Mouse (Mus musculus) cortical plate, adult 2 months (tissue): Measurements from ENCODE around the gene Ablim1. TPM values are rescaled to one million over a fixed set of nuclear protein-coding genes. Genes with fewer than 3 reads are reported as not detected.

Source experiments
- H3K27ac ChIP-seq: fragments of 200-500 bp; 2 replicates; pipeline ENCODE4 v1.5.1; 2012; ENCODE audit warnings: low read length, control low read depth, inconsistent platforms; ENCODE audit not compliant: insufficient read depth
- H3K4me1 ChIP-seq: fragments of 200-500 bp; 2 replicates; pipeline ENCODE4 v1.6.1; 2011; ENCODE audit warnings: low read length; ENCODE audit not compliant: control insufficient read depth, insufficient read depth
- H3K4me3 ChIP-seq: fragments of 200-500 bp; 2 replicates; pipeline ENCODE4 v1.5.1; 2011; ENCODE audit warnings: mild to moderate bottlenecking, low read length, control low read depth; ENCODE audit not compliant: insufficient read depth
- CTCF ChIP-seq: fragments of 200-500 bp; IDR thresholded peaks from 2 replicates; pipeline ENCODE4 v1.5.1; 2011; ENCODE audit warnings: mild to moderate bottlenecking, control low read depth, low read length; ENCODE audit not compliant: insufficient read depth; ENCODE audit errors: extremely low read depth
- POLR2A ChIP-seq: fragments of 200-500 bp; IDR thresholded peaks from 2 replicates; pipeline ENCODE4 v1.6.1; 2011; ENCODE audit warnings: mild to moderate bottlenecking, low read length, control low read depth; ENCODE audit not compliant: insufficient read depth; ENCODE audit errors: extremely low read depth
- polyA plus RNA-seq: library from polyadenylated mRNA; depleted of rRNA; stranded (reverse); fragments of >200 nt; gene quantifications from 2 replicates; pipeline ENCODE4 v1.2.3, GENCODE M21; 2012

The Ablim1 gene
- polyA plus RNA-seq, 1 experiment = 50.0 TPM

DNA sequence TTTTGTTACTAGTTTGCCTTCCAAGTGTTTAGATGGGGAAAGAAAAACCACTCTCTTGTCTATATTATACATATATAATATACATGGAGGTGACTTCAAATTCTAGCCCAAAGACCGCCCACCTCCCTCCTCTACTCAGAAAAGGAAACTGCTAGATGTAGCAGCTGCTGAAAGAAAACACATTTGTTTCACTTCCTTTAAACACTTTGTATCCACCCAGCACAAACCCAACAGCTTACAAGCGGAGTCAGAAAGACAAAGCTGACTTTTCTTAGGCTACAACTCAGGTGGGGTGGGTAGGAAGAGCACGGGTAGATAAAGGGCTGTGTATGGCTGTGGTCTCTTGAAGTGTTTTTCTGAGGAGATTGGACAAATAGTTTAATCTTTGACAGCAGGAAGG, 242.0 kb downstream of the Ablim1 start:
- H3K4me1 ChIP-seq = peaks cover 3% of the 10 kb centered on the region; the same call in 1 of the 2 replicates
- H3K27ac ChIP-seq = no peak overlapping the region
- no peak overlapping the region for H3K4me3 ChIP-seq
- no peak for TF ChIP-seq CTCF
- no peak for TF ChIP-seq POLR2A

DNA sequence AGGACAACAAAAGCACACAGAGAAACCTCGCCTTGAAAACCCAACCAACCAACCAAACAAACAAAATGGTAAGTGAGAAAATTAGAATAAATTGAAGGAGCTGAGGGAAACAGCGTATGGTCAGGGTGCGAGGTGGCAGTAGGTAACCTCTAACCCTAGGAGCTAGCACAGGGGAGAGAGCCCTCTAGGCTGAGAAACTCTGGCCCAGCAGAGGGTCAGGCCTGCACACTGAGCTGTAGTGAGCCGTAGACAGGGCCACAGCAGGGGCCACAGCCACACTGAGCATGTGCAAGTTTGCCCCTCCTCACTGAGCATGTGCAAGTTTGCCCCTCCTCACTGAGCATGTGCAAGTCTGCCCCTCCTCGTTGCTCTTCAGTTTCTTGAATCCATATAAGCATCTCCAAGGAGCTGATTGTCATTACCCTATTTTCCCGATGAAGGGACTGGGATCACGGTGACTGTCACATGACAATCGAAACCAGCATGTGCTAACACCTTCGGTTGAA, 247.6 kb downstream of the Ablim1 start:
- Histone ChIP-seq H3K4me3 (no peak overlapping the region), H3K27ac (no peak overlapping the region), H3K4me1 (no peaks in the 10 kb centered on the region)
- TF ChIP-seq CTCF = no peak
- TF ChIP-seq POLR2A = no peak

DNA sequence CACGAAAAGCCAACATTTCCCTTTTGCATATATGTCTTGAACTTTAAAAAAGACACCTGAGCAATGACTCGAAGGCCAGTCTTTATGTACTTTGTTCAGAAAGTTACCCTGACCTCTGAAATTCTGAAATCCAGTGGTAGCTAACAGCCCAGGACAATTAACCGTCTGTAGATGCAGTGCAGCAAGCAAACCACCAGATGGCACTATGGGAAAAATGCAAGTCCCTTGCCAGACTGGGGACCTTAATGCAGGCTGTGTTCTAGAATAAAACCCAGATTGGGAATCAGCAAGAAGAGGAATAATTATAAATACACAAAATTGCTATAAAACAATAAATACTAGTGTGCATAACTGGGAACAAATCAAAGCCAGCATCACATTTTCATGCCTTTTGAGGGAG, 248.4 kb downstream of the Ablim1 start:
- H3K4me1 ChIP-seq = no peaks in the 10 kb centered on the region
- no peak overlapping the region for H3K4me3 ChIP-seq
- no peak overlapping the region for H3K27ac ChIP-seq
- peak; percentile 87 for TF ChIP-seq CTCF
- TF ChIP-seq POLR2A = no peak

DNA sequence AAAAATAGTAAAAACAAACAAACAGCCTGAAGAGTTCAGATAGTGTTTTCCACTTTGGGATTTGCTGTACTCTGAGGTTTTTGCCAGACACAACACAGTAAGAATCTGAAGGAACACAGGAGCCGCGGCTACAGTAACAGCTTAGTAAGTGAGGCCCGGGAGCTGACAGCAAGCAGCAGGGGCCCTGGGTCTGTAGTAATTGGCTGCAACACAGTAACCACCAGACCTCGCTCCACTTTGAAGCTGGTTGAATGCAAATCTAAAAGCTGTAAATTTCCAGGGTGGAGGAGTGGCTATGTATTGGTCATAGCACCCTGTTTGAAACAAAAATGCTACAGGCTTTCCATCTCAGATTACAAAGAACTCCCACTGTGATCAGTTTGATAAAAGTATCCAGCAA, 252.0 kb downstream of the Ablim1 start:
- Histone ChIP-seq H3K4me3 (no peak overlapping the region), H3K27ac (no peak overlapping the region), H3K4me1 (no peaks in the 10 kb centered on the region)
- TF ChIP-seq POLR2A = no peak
- TF ChIP-seq CTCF = no peak

DNA sequence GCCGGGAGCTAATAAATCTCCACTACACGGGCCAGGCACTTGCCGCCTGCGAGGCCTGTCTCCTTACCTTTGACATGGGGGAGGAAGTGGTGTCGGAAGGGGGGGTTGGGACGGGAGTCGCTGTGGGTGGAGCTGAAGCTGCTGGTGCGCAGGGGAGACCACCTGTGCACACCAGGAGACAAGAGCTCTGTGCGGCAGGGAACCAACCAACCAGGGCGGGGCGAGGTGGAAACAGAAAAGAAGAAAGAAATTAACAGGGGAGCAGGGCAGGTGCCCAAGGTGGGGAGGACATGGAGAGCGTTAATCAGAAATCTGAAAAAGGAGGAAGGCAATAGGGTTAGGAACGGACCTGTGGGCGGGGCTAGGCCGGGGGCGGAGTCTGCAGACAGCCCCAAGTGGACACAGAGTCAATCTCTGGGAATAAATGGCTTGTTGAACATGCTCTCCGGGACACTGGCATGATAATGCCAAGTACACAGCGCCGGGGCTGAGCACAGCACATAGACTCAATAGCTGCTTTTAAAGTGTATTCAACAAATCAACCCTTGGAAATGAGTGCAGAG, 255.6 kb downstream of the Ablim1 start:
- Histone ChIP-seq H3K4me1 (no peaks in the 10 kb centered on the region; the same call in 1 of the 2 replicates), H3K4me3 (no peak overlapping the region), H3K27ac (no peak overlapping the region)
- TF ChIP-seq CTCF (no peak), POLR2A (no peak)

GRCm38 (mm10) chr19:57057568-57057967, 257.2 kb downstream of the Ablim1 start:
- TF ChIP-seq CTCF (no peak), POLR2A (no peak)
- Histone ChIP-seq H3K27ac (no peak overlapping the region), H3K4me3 (no peak overlapping the region), H3K4me1 (peaks cover 3% of the 10 kb centered on the region; the same call in 1 of the 2 replicates)

DNA sequence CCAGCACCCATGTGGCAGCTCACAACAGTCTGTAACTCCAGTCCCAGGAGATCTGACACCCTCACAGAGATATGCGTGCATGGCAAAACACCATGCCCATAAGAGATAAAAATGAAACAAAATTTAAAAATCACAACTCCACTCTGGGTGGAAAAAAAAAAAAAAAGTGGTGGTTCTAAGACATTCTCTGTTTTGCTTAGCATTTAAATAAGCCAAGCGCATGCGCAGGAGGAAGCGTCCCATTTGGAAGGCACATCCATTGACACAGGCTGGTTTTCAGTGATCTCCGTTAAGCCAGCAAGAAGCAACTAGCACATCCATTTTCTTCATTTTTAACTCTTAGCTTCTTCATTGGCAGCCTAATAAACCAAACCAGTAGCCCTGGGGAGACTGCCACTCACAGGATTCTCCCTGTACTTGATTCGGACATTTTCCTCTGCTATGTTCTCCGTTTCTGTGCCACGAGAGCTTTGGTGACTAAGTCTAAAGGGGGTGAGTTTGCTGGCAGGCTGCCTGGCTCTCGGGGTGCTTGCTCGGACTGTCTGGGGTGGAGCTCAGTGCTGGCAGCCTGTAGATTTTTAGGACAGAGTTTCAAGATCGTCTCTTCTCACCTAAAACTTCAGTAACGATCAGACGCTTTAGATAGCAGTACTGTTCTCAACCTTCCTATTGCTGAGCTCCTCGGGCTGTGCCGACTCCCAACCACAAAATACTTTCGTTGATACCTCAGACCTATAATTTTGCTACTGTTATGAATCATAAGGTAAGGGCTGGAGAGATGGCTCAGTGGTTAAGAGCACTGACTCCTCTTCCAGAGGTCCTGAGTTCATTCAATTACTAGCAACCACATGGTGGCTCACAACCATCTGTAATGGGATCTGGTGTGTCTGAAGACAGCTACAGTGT, 259.3 kb downstream of the Ablim1 start:
- Histone ChIP-seq H3K27ac (no peak overlapping the region), H3K4me3 (no peak overlapping the region), H3K4me1 (peaks cover 3% of the 10 kb centered on the region; the same call in 1 of the 2 replicates)
- TF ChIP-seq POLR2A (no peak), CTCF (no peak)

DNA sequence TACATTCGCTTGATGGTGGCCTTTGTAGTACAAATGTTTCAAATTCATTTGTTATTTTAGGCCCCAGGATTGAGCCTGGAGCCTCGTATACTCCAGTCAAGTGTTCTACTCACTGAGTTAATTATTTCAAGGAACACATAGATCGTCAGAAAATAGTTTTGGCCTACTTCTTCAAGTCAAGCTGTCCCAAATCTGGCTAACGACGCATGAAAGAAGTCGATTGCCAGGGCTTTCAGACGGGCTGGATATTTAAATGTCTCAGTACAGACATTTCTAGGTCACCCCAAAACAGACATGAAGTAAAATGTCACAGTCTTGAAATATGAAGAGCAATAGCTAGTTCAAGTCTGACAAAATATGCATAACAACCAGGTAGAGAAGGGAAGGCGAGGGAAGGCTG, 261.8 kb downstream of the Ablim1 start:
- Histone ChIP-seq H3K4me1 (peaks cover 3% of the 10 kb centered on the region; the same call in 1 of the 2 replicates), H3K4me3 (no peak overlapping the region), H3K27ac (no peak overlapping the region)
- TF ChIP-seq POLR2A (no peak), CTCF (no peak)

DNA sequence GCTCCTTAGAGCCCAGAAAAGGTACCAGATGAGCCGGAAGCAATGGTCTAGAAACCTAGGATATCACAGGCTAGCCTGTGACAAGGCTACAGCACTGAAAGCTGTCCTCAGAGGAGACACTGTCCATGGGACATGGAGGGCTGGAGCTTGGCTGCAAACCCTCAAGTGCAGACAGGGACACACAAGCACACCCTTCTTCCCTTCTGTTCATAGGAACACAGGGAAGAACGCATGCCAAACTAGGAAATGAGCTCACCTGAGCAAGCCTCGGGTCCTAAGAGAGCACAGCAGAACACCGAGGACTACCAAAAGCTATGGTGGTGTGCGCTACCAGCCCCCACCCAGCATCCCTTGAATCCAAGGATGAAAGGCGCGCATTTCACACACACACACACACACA, 262.7 kb downstream of the Ablim1 start:
- Histone ChIP-seq H3K4me1 (peaks cover 3% of the 10 kb centered on the region; the same call in 1 of the 2 replicates), H3K27ac (no peak overlapping the region), H3K4me3 (no peak overlapping the region)
- no peak for TF ChIP-seq POLR2A
- no peak for TF ChIP-seq CTCF

DNA sequence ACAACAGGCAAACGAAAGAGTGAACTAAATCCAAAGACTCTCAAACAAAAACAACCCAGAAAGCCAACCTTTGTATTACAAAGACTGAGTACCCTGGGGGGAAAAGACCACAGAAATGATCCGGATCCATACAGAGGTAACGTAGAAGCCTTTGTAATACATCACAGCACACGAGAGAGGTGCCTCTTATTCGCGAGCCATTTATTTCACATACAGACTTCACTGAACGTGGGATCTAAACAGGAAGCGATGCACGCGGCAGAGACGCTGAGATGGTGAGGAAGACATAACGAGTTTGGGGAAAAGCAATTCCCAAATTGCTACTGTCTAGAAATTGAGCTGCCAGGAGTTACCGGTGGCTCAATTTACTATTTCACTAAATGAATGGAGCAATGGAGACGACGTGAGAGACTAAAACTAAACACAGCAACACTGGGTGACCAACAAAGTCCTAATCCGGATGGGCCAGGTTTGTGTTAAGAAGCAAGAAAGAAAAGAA, 265.1 kb downstream of the Ablim1 start:
- H3K27ac ChIP-seq = no peak overlapping the region
- H3K4me3 ChIP-seq = no peak overlapping the region
- peaks cover 3% of the 10 kb centered on the region; the same call in 1 of the 2 replicates for H3K4me1 ChIP-seq
- TF ChIP-seq POLR2A = no peak
- no peak for TF ChIP-seq CTCF
